Mouse (Mus musculus): ENCODE results near the gene Arf4. TPM values are rescaled to one million over a fixed set of nuclear protein-coding genes. Genes with fewer than 3 reads are reported as not detected.
A peak's percentile ranks its signal among the peaks of the same experiment; 100 is the strongest.
"Not testable (repeated sequence)": the region's sequence is repeated elsewhere in the genome, so short reads cannot be mapped to it uniquely, and the experiment has no call there.

Gene Arf4
- total and polyA plus RNA-seq, 3 experiments, result 83.3 to 454 (median 205) TPM

DNA sequence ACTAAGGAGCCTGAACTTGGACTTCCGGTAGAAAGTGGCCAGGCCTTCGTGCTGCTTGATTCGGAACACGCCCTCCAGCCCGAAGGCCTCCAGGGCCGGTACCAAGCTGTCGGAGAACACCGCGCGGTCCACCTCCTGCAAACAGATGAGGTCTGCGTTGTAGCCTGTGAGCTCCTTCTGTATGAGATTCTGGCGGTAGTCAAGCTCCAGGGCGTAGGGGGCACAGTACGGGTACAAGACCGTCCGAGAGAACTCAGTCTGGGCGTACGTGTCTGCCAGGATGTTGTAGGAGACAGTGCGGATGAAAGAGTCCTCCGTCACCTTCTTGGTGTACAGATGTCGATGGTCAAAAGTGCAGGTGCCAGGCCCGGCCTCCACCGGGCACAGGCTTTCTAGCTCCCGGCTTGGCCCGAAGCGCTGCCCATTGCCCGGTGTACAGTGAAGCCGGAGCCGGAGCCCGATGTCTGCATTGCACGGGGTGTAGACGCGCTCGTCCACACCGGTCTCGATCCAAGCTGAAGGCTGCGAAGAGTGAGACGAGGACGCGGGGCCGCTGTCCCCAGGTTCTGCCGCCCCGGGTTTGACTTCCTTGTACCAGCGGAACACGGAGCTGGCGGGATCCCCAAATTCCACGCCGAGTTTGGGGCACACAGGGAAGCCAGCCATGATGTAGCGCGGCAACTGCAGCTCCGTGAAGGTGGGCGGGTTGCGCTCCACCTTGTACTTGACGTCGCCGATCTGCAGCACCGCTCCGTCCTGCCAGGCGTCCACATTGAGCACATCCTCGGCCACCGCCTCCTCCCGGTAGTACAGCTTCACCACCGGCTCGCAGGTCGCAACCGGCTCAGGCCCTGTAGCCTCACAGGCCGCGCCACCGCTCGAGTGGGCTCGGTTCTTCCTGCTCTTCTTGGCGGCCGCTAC is 30.8 kb downstream of the Arf4 start:
- DNase-seq (ENCODE audit: low spot score), result peak; percentile 25
- ATAC-seq (ENCODE audit: extremely low read depth, insufficient number of reproducible peaks, low FRiP score, poor library complexity, severe bottlenecking), result 0 out of 2 replicates have a peak, but pooled peaks have one; percentile 23
- peaks cover 41% of the 10 kb centered on the region for H3K4me1 ChIP-seq (ENCODE audit: insufficient read depth, low read depth, low read length)
- TF ChIP-seq CTCF (IDR thresholded peaks at IDR 0.05; ENCODE audit: low read depth, low read length) (no peak), POLR2AphosphoS5 (IDR thresholded peaks at IDR 0.05; ENCODE audit: insufficient replicate concordance, low read depth, low read length) (no peak), GATA2 (IDR thresholded peaks at IDR 0.05; ENCODE audit: borderline replicate concordance, low read depth, low read length) (no peak), TAL1 (conservative IDR thresholded peaks at IDR 0.05; ENCODE audit: low read depth, low read length) (no peak), GATA1 (IDR thresholded peaks at IDR 0.05; ENCODE audit: borderline replicate concordance, low read length) (no peak)
- peaks cover 44% of the 10 kb centered on the region for H3K36me3 ChIP-seq (replicated peaks)
- peak overlapping the region; percentile 99 for H3K4me3 ChIP-seq (ENCODE audit: low read depth, low read length)
- H3K9me3 ChIP-seq (replicated peaks), result no peaks in the 10 kb centered on the region
- no peaks in the 10 kb centered on the region for H3K27me3 ChIP-seq (ENCODE audit: insufficient read depth, low read length)

DNA sequence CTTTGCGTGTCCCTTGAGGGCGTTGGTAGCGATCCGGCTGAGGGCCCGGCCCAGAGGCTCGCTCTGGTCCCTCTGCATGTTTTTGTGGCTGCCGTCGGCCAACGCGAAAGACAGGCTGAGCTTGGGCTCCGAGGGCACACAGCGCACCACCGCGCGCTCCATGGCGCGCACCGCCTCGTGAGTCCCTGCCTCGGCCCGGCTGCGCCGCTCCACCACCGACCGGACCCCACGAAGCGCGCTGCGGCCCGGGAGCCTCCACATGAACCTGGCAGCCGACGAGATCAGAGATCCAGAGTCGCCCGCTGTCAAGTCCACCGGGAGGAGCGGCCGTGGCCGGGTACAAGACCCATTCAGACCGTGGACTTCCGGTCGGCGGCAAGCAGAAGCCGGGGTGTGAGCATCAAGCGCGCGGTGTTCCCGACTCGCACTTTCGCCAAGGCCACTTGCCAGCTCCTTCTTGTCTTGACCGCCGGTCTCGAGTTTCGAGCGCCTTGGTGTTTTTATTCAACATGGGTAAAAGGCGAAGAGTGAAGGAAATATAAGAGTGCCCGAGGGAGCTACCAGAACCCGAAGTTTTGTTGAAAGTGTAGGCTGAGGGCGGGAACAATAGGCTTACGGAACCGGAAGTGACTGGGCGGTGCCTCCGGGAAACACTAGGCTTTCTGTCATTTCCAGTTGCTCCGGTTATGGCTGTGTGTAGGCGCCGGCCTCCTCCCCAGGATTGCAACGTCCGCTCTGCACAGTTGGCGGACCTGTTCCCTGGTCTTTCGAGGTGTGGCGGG is 31.6 kb downstream of the Arf4 start, which contains the start of gene Pde12:
TSS of gene Pde12 (minus strand) at position 592 of the 782 bp plus-strand sequence.
- DNase-seq (ENCODE audit: low spot score) (peak; percentile 84), ATAC-seq (ENCODE audit: extremely low read depth, insufficient number of reproducible peaks, low FRiP score, poor library complexity, severe bottlenecking) (peak; percentile 86)
- peak within 1 kb of the TSS; percentile 99 for H3K4me3 ChIP-seq (ENCODE audit: low read depth, low read length)
- H3K36me3 ChIP-seq (replicated peaks), result peaks cover 37% of the 10 kb centered on the region
- peaks cover 41% of the 10 kb centered on the region for H3K4me1 ChIP-seq (ENCODE audit: insufficient read depth, low read depth, low read length)
- no peaks in the 10 kb centered on the region for H3K9me3 ChIP-seq (replicated peaks)
- no peaks in the 10 kb centered on the region for H3K27me3 ChIP-seq (ENCODE audit: insufficient read depth, low read length)
- TF ChIP-seq CTCF (IDR thresholded peaks at IDR 0.05; ENCODE audit: low read depth, low read length) (no peak), GATA2 (IDR thresholded peaks at IDR 0.05; ENCODE audit: borderline replicate concordance, low read depth, low read length) (no peak), POLR2AphosphoS5 (IDR thresholded peaks at IDR 0.05; ENCODE audit: insufficient replicate concordance, low read depth, low read length) (no peak), GATA1 (IDR thresholded peaks at IDR 0.05; ENCODE audit: borderline replicate concordance, low read length) (no peak), TAL1 (conservative IDR thresholded peaks at IDR 0.05; ENCODE audit: low read depth, low read length) (no peak)

DNA sequence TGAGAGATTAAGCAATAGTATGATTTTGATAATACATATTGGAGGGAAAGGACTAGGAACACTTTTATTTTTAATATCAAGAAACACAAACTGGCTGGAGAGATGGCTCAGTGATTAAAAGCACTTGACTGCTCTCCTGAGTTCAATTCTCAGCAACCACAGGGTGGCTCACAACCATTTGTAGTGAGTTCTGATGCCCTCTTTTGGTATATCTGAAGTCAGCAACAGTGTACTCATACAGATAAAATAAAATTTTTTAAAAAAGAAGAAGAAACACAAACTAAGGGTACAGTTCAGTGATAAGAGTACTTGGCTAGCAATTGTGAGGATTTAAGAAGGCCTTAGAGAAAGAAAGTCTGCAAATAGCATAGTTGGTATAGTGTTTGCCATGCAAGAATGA is 33.1 kb downstream of the Arf4 start:
- Histone ChIP-seq H3K4me1 (ENCODE audit: insufficient read depth, low read depth, low read length) (peaks cover 38% of the 10 kb centered on the region), H3K9me3 (replicated peaks) (no peaks in the 10 kb centered on the region), H3K36me3 (replicated peaks) (peaks cover 23% of the 10 kb centered on the region), H3K27me3 (ENCODE audit: insufficient read depth, low read length) (peaks cover 2% of the 10 kb centered on the region; the same call in 1 of the 2 replicates), H3K4me3 (ENCODE audit: low read depth, low read length) (no peak overlapping the region)
- no peak for TF ChIP-seq CTCF (IDR thresholded peaks at IDR 0.05; ENCODE audit: low read depth, low read length)
- no peak for TF ChIP-seq TAL1 (conservative IDR thresholded peaks at IDR 0.05; ENCODE audit: low read depth, low read length)
- TF ChIP-seq GATA1 (IDR thresholded peaks at IDR 0.05; ENCODE audit: borderline replicate concordance, low read length), result no peak
- TF ChIP-seq GATA2 (IDR thresholded peaks at IDR 0.05; ENCODE audit: borderline replicate concordance, low read depth, low read length), result no peak
- TF ChIP-seq POLR2AphosphoS5 (IDR thresholded peaks at IDR 0.05; ENCODE audit: insufficient replicate concordance, low read depth, low read length), result no peak
- DNase-seq (ENCODE audit: low spot score) (no peak), ATAC-seq (ENCODE audit: extremely low read depth, insufficient number of reproducible peaks, low FRiP score, poor library complexity, severe bottlenecking) (no peak)

DNA sequence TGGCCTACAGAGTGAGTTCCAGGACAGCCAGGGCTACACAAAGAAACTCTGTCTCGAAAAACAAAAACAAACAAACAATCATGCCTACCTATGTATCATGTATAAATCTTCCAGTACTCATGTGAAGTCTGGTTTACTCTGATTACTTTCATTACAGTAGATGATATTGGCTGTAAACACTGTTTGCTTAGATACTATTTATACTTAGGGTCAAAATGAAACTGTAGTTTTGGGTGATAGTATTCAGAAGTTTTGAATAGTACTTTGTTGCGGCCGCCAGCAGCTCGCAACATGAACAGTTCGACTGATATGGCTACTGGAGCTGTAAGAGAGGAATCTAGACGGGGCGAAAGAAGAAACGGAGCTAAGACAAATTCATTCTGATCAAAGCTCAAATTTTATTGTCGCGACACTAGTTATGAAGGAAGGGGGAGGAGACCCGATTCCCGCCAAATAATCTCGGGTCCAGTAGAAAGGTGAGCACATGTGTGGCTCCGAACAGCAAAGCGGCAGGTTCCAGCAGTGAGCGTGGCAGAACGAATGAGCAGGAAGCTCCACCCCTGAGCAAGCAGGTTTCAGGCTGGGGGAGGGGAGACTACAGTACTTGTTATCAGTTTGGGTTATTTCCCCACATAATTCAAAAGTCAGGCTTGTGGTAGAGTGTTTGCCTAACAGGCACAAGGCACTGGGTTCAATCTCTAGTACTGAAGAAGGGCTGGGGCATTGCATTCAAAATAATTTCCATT is 34.2 kb downstream of the Arf4 start:
- ATAC-seq (ENCODE audit: extremely low read depth, insufficient number of reproducible peaks, low FRiP score, poor library complexity, severe bottlenecking); H3K9me3 ChIP-seq (replicated peaks); H3K4me3 ChIP-seq (ENCODE audit: low read depth, low read length); H3K27me3 ChIP-seq (ENCODE audit: insufficient read depth, low read length); DNase-seq (ENCODE audit: low spot score): not testable (repeated sequence)
- H3K36me3 ChIP-seq (replicated peaks), result peaks cover 14% of the 10 kb centered on the region
- H3K4me1 ChIP-seq (ENCODE audit: insufficient read depth, low read depth, low read length), result peaks cover 37% of the 10 kb centered on the region

DNA sequence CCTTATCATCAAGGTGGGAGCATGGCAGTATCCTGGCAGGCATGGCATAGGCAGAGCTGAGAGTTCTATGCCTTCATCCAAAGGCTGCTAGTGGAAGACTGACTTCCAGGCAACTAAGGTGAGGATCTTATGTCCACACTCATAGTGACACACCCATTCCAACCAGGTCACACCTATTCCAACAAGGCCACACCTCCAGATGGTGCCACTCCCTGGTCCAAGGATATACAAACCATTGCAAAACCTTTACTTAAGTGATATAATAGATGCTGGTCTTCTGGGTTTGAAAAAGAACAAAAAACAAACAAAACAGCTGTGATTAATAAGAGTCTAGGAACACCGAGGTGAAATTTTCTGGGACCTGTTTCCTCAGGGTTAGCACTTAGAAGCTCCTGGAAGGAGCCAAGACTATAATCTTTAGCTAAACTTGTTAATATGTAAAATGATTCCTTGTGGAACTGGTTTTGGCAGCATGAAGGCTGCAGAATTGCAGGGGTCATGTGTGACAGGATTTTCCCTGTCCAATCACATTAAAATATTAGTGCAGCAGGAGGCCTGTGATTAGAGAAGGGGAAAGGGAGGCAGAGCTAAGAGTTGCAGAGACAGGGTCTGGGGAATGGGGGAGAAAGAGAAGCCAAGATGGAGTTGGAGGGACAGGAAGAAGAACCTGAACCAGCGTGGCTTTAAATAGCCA is 36.7 kb downstream of the Arf4 start:
- H3K27me3 ChIP-seq (ENCODE audit: insufficient read depth, low read length); ATAC-seq (ENCODE audit: extremely low read depth, insufficient number of reproducible peaks, low FRiP score, poor library complexity, severe bottlenecking); H3K4me3 ChIP-seq (ENCODE audit: low read depth, low read length); H3K36me3 ChIP-seq (replicated peaks); H3K9me3 ChIP-seq (replicated peaks); DNase-seq (ENCODE audit: low spot score): not testable (repeated sequence)
- peaks cover 28% of the 10 kb centered on the region for H3K4me1 ChIP-seq (ENCODE audit: insufficient read depth, low read depth, low read length)
